Mouse (Mus musculus) skeletal muscle tissue, postnatal 0 days (tissue): ENCODE measurements around the gene Pkd1l2. TPM values are rescaled to one million over a fixed set of nuclear protein-coding genes. Genes with fewer than 3 reads are reported as not detected.

Source experiments
- polyA plus RNA-seq: library from polyadenylated mRNA; unstranded; fragments of >200 nt; fragmentation: Nextera tagmentation; extraction: Ambion mirVana; gene quantifications from 2 replicates; pipeline ENCODE4 v1.2.1, GENCODE M21; 2015

The Pkd1l2 gene
- polyA plus RNA-seq: 0.02 and 0.14 TPM in 2 replicates

GRCm38 (mm10) chr8:117082399-117082872 lies at the start of gene Pkd1l2:
TSS of gene Pkd1l2 (minus strand) at chr8:117082449.

GRCm38 (mm10) chr8:117095647-117096046 lies 13.4 kb upstream of the Pkd1l2 start, which contains the start of gene Bco1:
TSS of gene Bco1 (plus strand) at chr8:117095854.

GRCm38 (mm10) chr8:116993095-116993867 lies 89.0 kb downstream of the Pkd1l2 start, which contains the start of gene Gcsh:
TSS of gene Gcsh (minus strand) at chr8:116993537.

GRCm38 (mm10) chr8:116978631-116979256 lies 103.5 kb downstream of the Pkd1l2 start, which contains the start of gene 1700030J22Rik:
TSS of gene 1700030J22Rik (minus strand) at chr8:116978959.

Other genes with a start within 250 kb of the Pkd1l2 start
- 74.7 and 91.5 TPM in 2 replicates for gene Cmc2, start 161.0 kb downstream of the Pkd1l2 start, polyA plus RNA-seq
- 7.4 and 8.0 TPM in 2 replicates for gene Cenpn, start 160.7 kb downstream of the Pkd1l2 start, polyA plus RNA-seq
- 6.0 and 6.7 TPM in 2 replicates for gene Atmin, start 139.1 kb downstream of the Pkd1l2 start, polyA plus RNA-seq
- gene 1700030J22Rik, start 103.5 kb downstream of the Pkd1l2 start, polyA plus RNA-seq: 0.21 and 0.43 TPM in 2 replicates
- 69.4 and 75.6 TPM in 2 replicates for gene Gcsh, start 88.9 kb downstream of the Pkd1l2 start, polyA plus RNA-seq
- gene Bco1, start 13.4 kb upstream of the Pkd1l2 start, polyA plus RNA-seq: 0.16 and 0.18 TPM in 2 replicates
- gene Gan, start 75.7 kb upstream of the Pkd1l2 start, polyA plus RNA-seq: 0.85 and 1.3 TPM in 2 replicates
- gene Cmip, start 174.6 kb upstream of the Pkd1l2 start, polyA plus RNA-seq: 13.9 and 15.1 TPM in 2 replicates